Mouse (Mus musculus) duodenum, adult 2 months (tissue): ENCODE results near the gene Zdhhc13. TPM values are rescaled to one million over a fixed set of nuclear protein-coding genes. Genes with fewer than 3 reads are reported as not detected.

Source experiments
- polyA plus RNA-seq: library from polyadenylated mRNA; depleted of rRNA; stranded (reverse); fragments of >200 nt; gene quantifications from 2 replicates; pipeline ENCODE4 v1.2.3, GENCODE M21; 2012; ENCODE audit warnings: low replicate concordance; rRNA removed

The Zdhhc13 gene
- 2.3 and 5.3 TPM in 2 replicates for polyA plus RNA-seq

DNA sequence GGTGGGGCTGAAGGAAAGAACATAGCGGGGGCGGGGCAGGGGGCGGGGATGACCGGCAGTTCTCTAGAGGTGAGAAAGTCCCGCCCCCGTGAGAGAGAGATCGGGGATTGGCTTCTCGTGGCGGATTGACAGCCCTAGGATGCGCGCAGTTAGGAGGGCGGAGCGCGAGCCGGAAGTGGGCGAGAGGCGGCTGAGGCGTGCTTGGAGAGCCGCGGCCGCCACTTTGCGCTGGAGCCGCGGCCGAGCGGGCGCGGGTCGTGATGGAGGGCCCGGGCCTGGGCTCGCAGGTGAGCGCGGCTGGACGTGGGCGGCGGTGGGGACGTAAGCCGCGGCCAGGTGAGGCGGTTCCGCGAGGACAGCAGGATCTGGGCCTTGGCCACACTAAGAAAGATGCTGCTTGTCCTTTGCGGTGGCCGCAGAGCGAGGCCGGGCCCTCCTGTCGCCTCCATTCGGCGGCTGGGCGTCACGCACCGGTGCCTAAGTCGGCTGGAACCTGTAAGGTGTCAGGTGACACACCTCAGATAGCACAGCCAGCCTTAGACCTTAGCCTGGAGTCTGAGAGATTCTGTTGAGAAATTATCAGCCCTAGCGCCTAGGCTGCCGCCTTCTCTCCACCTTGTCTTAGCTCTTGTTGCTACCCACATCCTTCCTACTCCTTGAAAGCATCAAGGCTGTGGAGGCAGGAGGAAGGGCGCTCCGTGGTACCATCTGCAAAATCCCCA is at the start of gene Zdhhc13:
Gene Zdhhc13, plus strand, starts transcription at position 153 of the 722 bp plus-strand sequence.

DNA sequence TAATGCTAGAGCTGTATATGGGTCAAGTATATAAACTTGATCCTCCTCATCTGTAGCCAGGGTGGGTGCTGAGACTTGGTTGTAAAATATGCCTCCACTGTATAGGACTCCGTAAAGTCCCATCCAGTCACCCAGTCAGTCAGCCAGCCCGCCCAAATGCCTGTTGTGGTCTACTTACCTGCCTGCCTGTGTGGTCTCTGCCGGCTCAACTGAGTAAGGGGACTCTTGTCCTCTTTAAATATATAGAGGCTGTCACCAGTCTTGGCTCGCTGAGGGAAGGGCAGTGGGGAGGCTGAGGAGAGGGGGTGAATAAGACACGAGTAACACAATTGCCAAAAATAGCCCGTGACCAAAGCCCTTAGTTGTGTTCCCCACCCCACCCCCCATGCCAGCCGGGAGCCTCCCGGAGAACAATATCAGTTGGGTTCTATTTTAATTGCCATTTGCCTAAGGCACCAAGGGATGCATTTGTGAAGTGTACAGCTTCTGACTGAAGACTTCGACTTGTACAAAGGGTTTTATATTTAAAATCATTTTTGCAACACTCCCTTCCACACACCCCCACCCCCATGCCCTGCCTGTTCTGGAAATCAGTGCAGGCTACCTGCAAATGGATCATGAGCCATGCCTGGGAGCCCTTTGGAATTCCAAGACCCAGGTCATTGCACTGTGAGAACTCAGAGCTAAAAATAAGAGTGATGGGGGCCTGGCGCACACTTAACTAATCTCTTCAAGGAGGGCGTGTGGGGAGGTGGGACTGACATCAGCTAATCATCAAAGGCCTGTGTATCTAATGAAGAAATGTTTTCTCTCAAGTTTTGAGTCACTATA is 59.2 kb downstream of the Zdhhc13 start, which contains the start of gene Csrp3:
Gene Csrp3, minus strand, starts transcription at position 214 of the 831 bp plus-strand sequence.

Other genes starting within 250 kb of the Zdhhc13 start
- not detected in 2 replicates for gene Mrgprb2, start 230.9 kb upstream of the Zdhhc13 start, polyA plus RNA-seq
- not detected in 2 replicates for gene Mrgprb3, start 145.2 kb upstream of the Zdhhc13 start, polyA plus RNA-seq
- gene Csrp3, start 59.0 kb downstream of the Zdhhc13 start, polyA plus RNA-seq = not detected in 2 replicates
- 2.5 and 6.0 TPM in 2 replicates for gene E2f8, start 92.6 kb downstream of the Zdhhc13 start, polyA plus RNA-seq
- 4.3 and 5.8 TPM in 2 replicates for gene Nav2, start 119.7 kb downstream of the Zdhhc13 start, polyA plus RNA-seq